Mouse (Mus musculus) T-cell, adult 2 months (primary cell): ENCODE results near the gene Mog.
"Not testable (repeated sequence)": the region's sequence is repeated elsewhere in the genome, so short reads cannot be mapped to it uniquely, and the experiment has no call there.

Experiments
- DNase-seq: peaks from one replicate; pipeline ENCODE4 v3.0.0; 2022; ENCODE audit warnings: low spot score

Gene Mog

GRCm38 (mm10) chr17:36994528-36994927, 28.7 kb downstream of the Mog start:
- DNase-seq = no peak

- DNase-seq = no peak
Observed at GRCm38 (mm10) chr17:36993770-36994325, 29.4 kb downstream of the Mog start.

DNA sequence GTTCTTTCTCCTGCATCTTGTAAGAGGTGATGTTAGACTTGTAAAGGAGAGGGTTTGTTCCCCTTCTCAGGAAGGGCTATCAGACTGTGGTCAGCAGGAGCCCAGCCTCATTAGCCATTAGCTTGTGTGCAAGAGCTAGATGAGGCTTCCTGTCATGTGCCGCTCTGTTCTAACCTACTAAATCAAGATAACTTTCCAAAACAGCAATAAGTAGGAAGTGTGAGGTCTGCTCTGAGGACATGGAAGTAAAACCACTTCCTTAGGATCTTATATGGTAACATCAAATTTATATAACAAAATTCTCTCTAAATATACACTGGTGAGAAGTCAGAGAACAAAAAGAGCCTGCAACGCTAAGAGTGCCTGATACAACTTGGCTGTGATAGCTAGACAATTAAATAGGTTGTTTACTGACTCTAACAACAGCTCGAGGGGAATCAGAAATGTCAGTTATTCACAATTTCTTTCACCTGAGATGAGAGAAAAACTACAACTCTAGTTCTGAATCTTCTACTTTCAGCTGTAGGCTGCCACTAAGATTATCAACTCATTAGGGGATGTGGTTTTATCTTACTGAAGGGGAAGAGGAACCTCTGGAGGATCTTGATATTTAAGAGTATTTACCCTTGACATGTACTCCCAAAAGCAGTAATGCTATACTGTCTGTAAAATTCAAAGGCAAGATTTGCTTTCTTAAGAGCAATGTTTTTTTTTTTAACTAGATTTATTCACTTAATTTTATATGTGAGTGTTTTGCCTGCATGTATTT, 30.7 kb downstream of the Mog start:
- DNase-seq = no peak

DNA sequence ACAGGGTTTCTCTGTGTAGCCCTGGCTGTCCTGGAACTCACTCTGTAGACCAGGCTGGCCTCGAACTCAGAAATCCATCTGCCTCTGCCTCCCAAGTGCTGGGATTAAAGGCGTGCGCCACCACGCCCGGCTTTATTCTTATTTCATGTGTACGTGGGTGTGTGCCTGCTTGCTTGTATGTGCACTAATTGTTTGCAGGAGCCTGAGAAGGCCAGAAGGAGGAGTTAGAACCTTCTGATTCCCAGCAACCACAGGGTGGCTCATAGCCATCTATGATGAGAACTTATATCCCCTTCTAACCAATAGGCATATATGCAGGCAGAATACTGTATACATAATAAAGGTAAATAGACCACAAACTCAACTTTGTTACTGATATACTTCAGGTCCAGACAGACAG, 32.6 kb downstream of the Mog start:
- DNase-seq = not testable (repeated sequence)

DNA sequence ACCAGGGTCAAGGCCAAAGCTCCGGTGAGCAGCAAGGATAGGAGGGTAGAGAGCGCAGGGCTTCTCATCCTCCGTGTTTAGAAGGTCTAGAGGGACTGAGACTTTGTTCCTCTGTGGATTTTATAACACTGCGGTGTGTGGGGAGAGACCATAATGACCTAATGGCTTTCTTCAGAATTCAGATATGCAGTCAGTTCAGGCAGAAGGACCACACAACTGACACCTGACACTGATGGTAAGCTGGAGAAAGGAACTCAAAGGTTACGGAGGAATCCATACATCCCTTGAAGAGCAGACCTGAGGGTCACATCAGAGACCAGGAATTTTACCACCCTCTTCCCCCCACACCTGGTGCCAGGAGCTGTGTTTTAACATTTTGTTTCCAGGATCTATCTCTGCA, 33.8 kb downstream of the Mog start, which contains the start of gene H2-M5:
Gene H2-M5, minus strand, starts transcription at position 101 of the 400 bp plus-strand sequence.
- DNase-seq = no peak

DNA sequence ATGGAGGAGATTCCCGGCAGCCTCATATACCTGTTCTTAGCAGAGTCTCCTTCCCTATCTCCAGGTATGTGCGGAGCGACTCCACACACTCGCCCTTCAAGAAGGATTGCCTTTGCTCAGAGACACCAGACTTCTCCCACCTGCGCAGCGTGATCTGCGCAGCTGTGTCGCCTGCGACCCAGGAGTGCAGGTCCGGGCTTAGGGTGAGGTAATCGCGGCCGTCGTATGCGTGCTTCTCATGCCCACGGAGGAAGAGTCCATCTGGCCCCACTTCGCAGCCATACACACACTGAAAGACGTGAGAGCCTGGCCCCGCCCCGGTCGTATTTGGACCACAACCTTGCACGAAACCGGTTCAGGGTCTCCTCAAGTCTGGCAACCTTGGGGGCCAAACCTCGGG, 34.7 kb downstream of the Mog start:
- no peak for DNase-seq

- DNase-seq = peak; percentile 34
Observed at GRCm38 (mm10) chr17:36982253-36983155, 40.7 kb downstream of the Mog start.

- no peak for DNase-seq
Observed at GRCm38 (mm10) chr17:36981845-36982244, 41.4 kb downstream of the Mog start.

GRCm38 (mm10) chr17:36981221-36981813, 41.9 kb downstream of the Mog start, which contains the start of gene 2410137M14Rik:
2410137M14Rik (minus strand) TSS chr17:36981237.
- DNase-seq = no peak

- DNase-seq = no peak
Observed at GRCm38 (mm10) chr17:36973271-36973787, 49.9 kb downstream of the Mog start.

DNA sequence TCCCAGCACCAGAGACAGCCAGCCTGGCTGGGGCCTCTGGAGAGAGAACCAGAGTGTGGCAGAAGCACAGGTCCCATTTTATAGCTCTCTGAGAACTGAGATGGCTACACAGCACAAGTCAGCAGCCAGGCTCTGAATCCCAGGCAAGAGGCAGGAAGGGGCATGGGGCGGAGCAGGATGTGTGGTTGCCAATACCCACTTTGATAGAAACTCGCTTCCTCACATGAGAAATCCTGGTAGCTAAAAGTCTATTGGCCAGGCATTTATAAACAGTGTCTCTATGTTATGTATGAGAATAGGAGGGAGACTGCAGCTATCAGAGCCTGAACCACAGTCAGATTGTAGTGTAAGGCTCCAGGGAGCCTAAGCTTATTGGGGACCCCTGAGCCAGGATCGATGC, 50.4 kb downstream of the Mog start:
- peak; percentile 66 for DNase-seq

DNA sequence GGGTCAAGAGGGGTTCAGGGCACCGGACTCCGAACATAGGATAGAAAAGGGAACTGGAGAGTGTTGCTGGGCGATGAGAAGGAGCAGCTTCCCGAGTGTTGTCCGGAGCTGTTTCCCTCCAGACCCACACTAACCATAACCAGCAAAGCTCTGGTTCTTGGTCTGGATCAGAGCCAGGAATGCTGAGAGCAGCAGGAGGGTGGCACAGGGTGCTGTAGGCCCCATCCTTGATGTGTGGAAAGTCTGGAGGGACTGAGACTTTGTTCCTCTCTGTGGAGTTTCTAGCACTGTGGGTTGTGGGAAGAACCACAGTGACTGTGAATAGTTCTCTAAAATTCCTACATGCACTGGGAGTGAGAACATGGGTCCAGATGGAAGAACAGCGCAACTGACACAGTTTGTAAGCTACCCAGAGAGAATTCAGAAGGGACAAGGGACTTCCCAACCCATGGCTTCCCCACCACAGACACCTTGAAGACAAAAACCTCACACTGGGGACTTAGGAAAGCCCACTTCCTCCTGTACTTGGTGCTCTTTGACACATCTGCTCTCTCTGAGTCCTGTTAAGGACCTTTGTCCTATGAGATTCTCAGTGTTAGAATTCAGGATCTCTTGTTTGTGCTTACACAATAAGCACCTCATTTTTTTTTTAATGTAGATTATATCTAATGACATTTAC, 51.9 kb downstream of the Mog start:
- DNase-seq = peak; percentile 50

GRCm38 (mm10) chr17:36970316-36970890, 52.8 kb downstream of the Mog start:
- no peak for DNase-seq

GRCm38 (mm10) chr17:36966875-36967274, 56.3 kb downstream of the Mog start:
- DNase-seq = no peak

- no peak for DNase-seq
Observed at GRCm38 (mm10) chr17:36961125-36961524, 62.1 kb downstream of the Mog start.
